Mouse (Mus musculus) left cerebral cortex, adult 11 months (tissue): ENCODE results near the gene Car1.
"Not testable (repeated sequence)": the region's sequence is repeated elsewhere in the genome, so short reads cannot be mapped to it uniquely, and the experiment has no call there.

Experiments used
- DNase-seq: peaks from one replicate; pipeline ENCODE4 v3.0.0; 2022; ENCODE audit warnings: low spot score

The Car1 gene

DNA sequence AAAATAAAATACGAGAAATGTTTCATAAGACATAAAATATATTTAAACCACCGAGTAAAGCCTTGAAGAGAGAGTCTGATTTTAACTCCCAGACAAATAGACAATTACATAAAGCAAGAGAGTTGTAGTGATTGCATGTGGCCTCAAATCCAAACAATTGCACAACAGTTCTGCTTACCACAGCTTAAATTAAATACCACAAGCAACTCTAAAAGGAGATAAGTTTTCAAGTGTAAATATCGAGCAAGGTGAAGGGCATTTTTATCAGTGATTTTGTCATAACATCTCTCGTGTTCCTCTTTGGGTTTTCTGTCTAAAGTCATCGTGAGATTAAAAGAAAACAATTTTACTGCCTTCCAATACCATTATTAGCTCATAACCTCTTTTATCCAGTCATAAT, 25.0 kb downstream of the Car1 start:
- DNase-seq, result not testable (repeated sequence)

DNA sequence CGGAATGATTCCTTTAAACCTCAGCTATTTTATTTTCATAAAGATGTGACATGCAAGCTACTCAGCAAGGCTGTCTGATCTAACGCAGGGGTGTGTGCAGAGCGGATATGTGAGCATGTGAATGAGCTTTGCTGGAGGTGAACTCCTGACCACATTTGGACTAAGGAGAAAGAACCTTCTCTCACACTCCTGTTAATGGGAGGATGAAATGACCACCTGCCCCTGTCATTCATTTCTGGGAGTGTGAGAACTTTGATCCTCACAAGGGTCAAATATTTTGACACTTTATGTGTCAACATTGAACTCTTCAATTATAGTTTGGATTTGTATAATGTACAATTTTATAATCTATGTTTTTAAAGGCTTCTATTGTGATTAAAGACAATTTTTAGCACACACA, 25.8 kb downstream of the Car1 start:
- DNase-seq, result not testable (repeated sequence)

DNA sequence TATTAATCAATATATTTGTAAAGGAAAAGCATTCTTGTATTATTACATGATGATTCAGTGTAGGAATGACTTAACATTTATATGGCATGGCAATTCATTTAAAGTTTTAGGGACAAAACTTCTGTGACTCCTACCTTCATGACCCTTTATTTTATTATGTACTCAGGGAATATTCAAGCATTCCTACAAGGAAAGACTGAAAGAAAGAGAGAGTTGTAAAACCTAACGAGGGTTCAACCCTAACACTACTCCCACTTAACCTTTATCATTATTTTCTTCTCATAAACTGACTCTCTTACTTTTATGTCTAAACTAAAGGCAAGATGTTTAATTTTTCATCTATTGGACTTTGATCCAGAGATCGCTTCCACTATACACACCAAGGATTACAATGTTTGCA, 28.0 kb downstream of the Car1 start:
- no peak for DNase-seq

DNA sequence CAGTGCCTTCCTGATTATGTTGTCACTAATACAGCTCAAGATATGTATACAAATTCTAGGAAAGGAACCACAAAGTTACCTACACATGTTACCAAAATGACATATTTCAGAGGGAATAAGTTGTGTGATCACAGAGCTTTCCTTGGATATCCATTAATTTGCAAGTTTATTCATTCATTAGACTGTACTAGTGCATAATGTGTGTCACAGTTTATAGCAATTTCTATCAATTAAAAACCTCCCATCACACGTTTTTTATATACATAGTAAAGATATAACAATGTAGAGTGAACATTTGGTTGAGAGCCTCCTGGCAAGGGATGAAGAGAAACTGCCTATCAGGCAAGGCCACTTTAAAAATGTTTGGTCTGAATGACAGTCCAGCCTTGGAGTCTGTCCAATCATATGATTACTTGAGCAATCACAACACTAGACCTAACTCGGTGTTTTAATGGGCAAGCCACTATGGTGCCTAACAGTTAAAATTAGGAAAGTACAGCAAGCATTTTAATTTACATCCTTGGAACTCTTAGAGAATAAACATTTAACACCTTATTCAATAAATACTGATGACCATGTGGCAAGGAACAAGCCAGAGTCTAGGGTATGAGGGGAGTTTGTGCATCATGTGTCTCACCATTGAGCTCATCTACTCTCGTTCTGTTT, 31.5 kb downstream of the Car1 start:
- DNase-seq, result not testable (repeated sequence)

DNA sequence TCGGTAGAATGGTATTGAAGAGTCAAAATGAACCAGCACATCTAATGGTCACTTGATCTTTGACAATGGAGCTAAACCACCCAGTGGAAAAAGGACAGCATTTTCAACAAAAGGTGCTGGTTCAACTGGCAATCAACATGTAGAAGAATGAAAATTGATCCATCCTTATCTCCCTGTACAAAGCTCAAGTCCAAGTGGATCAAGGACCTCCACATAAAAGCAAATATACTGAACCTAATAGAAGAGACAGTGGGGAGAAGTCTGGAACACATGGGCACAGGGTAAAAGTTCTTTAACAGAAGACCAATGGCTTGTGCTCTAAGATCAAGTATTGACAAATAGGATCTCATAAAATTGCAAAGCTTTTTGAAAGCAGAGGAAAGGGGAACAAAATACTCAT, 33.6 kb downstream of the Car1 start:
- DNase-seq, result not testable (repeated sequence)

DNA sequence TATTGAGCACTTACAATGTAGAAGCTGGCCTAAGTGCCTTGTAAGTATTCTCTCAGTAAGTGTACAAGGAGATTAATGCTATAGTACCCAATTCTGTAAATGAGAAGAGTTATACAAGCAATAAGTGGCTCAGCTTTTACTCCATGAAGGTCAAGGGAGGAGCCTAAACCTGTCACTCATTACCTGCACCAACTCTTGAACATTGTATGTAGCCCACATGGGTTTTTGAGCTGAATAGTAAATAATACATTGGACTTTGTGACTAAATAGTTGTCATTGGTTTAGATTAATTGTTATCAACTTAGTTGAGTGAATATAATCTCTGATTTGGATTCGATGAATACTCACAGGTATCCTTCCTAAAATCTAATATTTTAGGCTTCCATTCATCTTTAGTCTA, 35.7 kb downstream of the Car1 start:
- DNase-seq, result not testable (repeated sequence)

DNA sequence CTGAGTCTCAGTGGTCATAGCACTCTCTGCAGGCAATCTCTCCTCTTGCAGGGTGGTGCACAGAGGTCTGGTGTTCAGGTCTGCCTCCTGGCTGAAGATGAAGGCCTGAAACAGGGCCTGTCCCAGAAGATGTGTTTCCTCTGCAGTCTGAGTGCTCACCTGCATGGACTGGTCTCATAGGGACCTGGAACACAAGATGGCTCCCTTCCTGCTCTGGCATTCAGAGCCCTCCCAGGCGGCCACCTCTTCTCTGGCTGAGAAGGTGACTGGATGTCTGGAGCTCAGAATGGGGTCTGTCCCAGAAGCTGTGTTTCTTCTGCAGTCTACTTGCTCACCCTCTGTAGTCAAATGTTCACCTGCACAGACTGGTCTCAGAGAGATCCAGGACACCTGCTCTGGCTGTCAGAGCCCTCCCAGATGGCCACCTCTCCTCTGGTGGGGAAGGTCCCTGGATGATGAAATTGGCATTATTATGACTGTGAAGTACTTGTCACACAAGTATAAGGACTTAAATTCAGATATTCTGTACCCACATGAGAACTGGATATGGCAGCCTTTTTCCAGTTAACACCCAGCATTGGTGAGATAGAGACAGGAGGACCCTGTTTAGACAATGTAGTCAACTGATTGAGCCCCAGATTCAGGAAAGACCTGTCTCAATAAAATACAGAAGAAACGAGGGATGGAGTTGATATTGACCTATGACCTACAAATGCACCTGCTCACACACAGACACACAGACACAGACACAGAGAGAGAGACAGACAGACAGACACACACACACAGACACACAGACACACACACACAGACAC, 43.2 kb downstream of the Car1 start:
- no peak for DNase-seq

DNA sequence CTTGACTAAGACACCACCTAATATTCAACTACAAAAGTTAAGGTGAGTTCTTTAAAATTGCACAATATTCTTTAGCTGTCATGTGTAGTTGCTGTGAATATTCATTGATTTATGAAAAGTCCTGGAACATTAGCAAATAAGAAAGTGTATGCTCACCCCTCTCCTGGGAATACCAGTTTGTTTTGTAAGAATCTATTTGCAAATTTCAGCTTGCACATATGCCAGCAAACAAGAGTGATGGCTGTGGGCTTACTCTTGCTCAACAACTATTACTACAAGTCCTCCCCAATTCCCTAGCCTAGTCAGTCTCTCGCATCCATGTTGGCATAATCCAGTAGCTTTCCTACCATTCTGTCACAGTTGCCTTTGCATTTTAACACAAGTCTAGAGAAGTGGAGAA, 52.5 kb downstream of the Car1 start:
- no peak for DNase-seq

DNA sequence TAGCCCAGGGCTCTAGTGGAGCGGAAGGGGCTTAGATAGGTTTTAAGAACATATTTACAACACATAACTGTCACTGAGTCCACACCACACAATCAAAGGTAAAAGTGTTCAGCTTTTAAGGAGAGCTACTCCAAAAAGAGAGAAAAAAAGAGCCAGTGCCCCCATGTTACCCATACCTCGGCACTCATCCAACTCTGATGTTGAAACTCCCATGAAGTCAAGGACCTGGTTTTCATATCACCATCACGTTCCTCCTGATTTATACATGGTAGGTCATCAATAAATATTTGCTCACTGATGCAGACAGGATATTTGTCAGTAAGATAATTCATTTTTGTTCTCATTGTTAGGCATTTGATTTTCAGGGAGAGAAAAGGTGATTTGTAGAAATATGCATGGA, 62.1 kb downstream of the Car1 start:
- no peak for DNase-seq

DNA sequence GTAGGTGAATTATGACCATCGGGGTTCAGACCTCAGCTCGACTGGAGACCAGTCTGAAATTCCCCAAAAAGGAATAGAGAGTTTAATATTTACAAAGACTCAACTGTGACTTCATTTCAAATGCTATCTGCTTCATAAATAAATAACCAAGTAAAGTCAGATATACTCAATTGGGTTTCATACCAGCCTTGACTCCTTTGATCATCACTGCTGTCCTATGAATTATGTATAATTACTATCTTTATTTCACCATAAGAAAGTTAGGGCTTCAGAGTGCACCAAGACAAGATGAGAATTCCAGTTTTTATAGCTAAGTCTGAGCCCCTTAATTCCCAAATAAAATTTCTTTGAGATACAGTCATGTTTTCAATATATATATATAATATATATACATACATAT, 69.9 kb downstream of the Car1 start:
- DNase-seq, result no peak

DNA sequence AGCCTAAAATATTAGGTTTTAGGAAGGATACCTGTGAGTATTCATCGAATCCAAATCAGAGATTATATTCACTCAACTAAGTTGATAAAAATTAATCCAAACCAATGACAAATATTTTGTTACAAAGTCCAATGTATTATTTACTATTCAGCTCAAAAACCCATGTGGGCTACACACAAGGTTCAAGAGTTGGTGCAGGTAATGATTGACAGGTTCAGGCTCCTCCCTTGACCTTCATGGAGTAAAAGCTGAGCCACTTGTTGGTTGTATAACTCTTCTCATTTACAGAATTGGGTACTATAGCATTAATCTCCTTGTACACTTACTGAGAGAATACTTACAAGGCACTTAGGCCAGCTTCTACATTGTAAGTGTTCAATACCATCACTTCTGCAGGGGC, 80.7 kb downstream of the Car1 start:
- DNase-seq, result not testable (repeated sequence)

DNA sequence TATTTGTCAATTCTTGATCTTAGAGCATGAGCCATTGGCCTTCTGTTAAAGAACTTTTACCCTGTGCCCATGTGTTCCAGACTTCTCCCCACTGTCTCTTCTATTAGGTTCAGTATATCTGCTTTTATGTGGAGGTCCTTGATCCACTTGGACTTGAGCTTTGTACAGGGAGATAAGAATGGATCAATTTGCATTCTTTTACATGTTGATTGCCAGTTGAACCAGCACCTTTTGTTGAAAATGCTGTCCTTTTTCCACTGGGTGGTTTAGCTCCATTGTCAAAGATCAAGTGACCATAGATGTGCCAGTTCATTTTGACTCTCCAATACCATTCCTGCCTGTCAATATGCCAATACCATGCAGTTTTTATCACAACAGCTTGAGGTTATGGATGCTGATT, 82.7 kb downstream of the Car1 start:
- not testable (repeated sequence) for DNase-seq
